Mouse (Mus musculus) midbrain, embryonic 11.5 days (tissue): ENCODE data around the gene Dhx33. TPM values are rescaled to one million over a fixed set of nuclear protein-coding genes. Genes with fewer than 3 reads are reported as not detected.

Experiments used
- ATAC-seq: fragments of 200-750 bp; cut with Nextera tagmentation; 2 replicates; pipeline ENCODE4 v1.8.0; 2017; ENCODE audit warnings: moderate TSS enrichment, moderate library complexity; ENCODE audit not compliant: low FRiP score
- DNase-seq: peaks from one replicate; pipeline ENCODE4 v3.0.0; 2015; ENCODE audit warnings: low spot score; ENCODE audit errors: missing footprints
- H3K27ac ChIP-seq: fragments of 300-500 bp; sonication (generic); 2 replicates; pipeline ENCODE4 v1.5.1; 2014; ENCODE audit warnings: low read depth, low read length
- H3K27me3 ChIP-seq: fragments of 300-500 bp; sonication (generic); 2 replicates; pipeline ENCODE4 v1.6.1; 2014; ENCODE audit warnings: mild to moderate bottlenecking, low read length, moderate library complexity, mixed read lengths; ENCODE audit not compliant: control insufficient read depth, insufficient read depth
- H3K36me3 ChIP-seq: fragments of 300-500 bp; sonication (generic); 2 replicates; pipeline ENCODE4 v1.6.1; 2014; ENCODE audit warnings: mild to moderate bottlenecking, low read length, moderate library complexity, mixed read lengths; ENCODE audit not compliant: control insufficient read depth, insufficient read depth
- H3K4me1 ChIP-seq: fragments of 300-500 bp; sonication (generic); 2 replicates; pipeline ENCODE4 v1.6.1; 2014; ENCODE audit warnings: low read length; ENCODE audit not compliant: control insufficient read depth, insufficient read depth
- H3K4me2 ChIP-seq: fragments of 300-500 bp; sonication (generic); 2 replicates; pipeline ENCODE4 v1.6.1; 2014; ENCODE audit warnings: mild to moderate bottlenecking, moderate library complexity
- H3K4me3 ChIP-seq: fragments of 300-500 bp; sonication (generic); 2 replicates; pipeline ENCODE4 v1.5.1; 2014; ENCODE audit warnings: low read depth, low read length
- H3K9ac ChIP-seq: fragments of 300-500 bp; sonication (generic); 2 replicates; pipeline ENCODE4 v1.6.1; 2014; ENCODE audit warnings: low read length
- H3K9me3 ChIP-seq: fragments of 300-500 bp; sonication (generic); 2 replicates; pipeline ENCODE4 v1.6.1; 2016; ENCODE audit warnings: low read length; ENCODE audit not compliant: control insufficient read depth
- WGBS: fragments of 180-500 bp; shearing (Covaris S2); extraction: QIAGEN DNeasy Blood & Tissue Kit; methylation state at CpG from one replicate; pipeline ENCODE4 v1.1.7; 2014; 5-methylcytosine and 5-hydroxymethylcytosine counted together
- polyA plus RNA-seq: library from polyadenylated mRNA; unstranded; fragments of >200 nt; fragmentation: Nextera tagmentation; extraction: Ambion mirVana; gene quantifications from 2 replicates; pipeline ENCODE4 v1.2.1, GENCODE M21; 2014

Gene Dhx33
- polyA plus RNA-seq, result 15.9 and 16.5 TPM in 2 replicates

DNA sequence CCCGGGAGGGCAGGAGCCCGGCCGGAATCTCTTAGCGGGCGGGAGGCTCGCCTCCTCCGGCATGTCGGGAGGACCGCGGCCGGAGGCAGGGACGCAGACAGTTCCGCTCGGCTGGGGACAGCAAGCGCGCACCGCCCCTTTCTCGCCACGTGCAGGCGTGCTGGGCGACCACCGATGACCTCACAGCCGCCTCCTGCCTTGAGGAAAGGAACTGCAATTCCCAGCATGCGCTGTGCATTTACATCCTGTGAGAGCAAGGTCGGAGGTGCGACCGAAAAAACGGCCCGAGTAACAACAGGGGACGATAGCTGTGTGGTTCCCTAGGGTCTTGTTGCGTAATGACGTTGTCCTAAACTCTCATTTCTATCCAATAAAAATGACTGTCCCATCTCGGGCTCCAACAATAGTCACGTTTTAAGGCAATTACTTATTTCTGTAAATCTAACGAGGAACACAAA is at the start of gene Dhx33:
Gene Dhx33 (minus strand): TSS at position 122 of the 458 bp plus-strand sequence.
- DNase-seq, result peak; percentile 99
- Histone ChIP-seq H3K9ac (peak within 1 kb of the TSS; percentile 75), H3K27me3 (no peaks in the 10 kb centered on the region), H3K27ac (peak within 1 kb of the TSS; percentile 9; the same call in 1 of the 2 replicates), H3K9me3 (no peaks in the 10 kb centered on the region), H3K4me2 (peak within 1 kb of the TSS; percentile 88), H3K4me3 (peak within 1 kb of the TSS; percentile 89), H3K4me1 (peaks cover 14% of the 10 kb centered on the region), H3K36me3 (0 out of 2 replicates have a peak, but pooled peaks cover 6% of the 10 kb centered on the region)
- ATAC-seq, result peak; percentile 99
- WGBS, result under 1% methylated on average over 33 of the region's 35 CpGs

DNA sequence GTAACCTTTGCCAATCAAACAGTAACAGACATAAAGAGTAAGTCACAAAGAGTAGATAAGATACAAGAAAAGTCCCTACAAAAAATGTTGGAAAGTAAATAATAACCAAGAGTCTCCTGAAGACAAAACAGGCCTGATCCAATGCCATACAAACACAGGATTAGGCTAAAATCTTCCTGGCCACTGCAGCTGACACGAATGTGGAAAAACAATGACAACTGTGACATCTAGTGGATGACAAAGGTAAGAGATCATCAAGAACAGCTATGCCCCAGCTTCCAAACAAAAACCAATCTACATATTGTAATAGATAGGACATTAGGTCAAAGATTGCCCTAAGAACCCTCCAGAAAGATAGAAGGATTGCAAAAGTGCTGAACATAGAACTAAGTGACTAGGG is 48.3 kb upstream of the Dhx33 start:
- H3K9ac ChIP-seq, result no peak overlapping the region
- H3K27ac ChIP-seq, result no peak overlapping the region
- H3K9me3 ChIP-seq, result no peaks in the 10 kb centered on the region
- no peak overlapping the region for H3K4me3 ChIP-seq
- ATAC-seq, result no peak
- whole genome bisulfite sequencing, result 0% methylated on average over 1 of the region's 1 CpGs
- no peaks in the 10 kb centered on the region for H3K4me1 ChIP-seq
- H3K4me2 ChIP-seq, result no peak overlapping the region
- H3K36me3 ChIP-seq, result no peaks in the 10 kb centered on the region
- no peak for DNase-seq
- H3K27me3 ChIP-seq, result no peaks in the 10 kb centered on the region

DNA sequence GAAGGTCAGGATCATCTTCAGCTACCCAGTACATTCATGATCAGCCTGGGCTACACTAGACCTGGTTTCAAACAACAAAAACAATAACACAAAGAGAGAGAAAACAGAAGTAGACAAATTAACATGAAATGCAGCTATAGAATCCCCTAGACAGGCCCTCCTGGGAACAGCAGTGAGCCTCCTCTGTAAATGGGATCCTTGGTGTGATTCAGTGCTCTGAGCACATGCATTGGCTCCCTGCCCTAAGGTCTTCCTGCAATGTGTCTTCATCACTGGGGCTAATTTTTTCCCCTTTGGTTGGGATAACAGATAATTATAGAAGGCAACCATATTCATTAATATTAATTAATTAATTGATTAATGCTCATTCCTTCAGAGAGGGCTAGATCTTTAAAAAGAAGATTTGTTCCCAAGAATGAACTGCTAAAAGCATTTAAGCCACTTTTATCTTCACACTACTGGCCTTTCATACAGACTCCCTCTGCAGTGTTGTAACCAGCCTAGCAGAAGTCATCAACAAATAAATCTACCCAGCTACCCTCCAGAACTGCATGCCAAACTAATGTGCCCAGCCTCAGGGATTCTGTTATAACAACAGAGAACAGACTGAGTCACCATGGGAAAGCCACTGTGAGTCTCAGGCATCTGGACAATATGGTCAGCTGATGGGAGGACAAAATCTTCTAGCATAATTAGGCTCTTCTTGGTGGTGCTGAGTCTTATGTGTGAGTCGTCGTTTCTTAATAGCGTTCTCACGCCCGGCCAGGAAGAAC is 35.5 kb upstream of the Dhx33 start:
- H3K36me3 ChIP-seq, result no peaks in the 10 kb centered on the region
- ATAC-seq (no peak), DNase-seq (no peak)
- H3K4me2 ChIP-seq, result no peak overlapping the region
- 97% methylated on average over 5 of the region's 5 CpGs for WGBS
- H3K9me3 ChIP-seq, result no peaks in the 10 kb centered on the region
- no peak overlapping the region for H3K27ac ChIP-seq
- no peaks in the 10 kb centered on the region for H3K4me1 ChIP-seq
- no peak overlapping the region for H3K9ac ChIP-seq
- no peak overlapping the region for H3K4me3 ChIP-seq
- H3K27me3 ChIP-seq, result no peaks in the 10 kb centered on the region

DNA sequence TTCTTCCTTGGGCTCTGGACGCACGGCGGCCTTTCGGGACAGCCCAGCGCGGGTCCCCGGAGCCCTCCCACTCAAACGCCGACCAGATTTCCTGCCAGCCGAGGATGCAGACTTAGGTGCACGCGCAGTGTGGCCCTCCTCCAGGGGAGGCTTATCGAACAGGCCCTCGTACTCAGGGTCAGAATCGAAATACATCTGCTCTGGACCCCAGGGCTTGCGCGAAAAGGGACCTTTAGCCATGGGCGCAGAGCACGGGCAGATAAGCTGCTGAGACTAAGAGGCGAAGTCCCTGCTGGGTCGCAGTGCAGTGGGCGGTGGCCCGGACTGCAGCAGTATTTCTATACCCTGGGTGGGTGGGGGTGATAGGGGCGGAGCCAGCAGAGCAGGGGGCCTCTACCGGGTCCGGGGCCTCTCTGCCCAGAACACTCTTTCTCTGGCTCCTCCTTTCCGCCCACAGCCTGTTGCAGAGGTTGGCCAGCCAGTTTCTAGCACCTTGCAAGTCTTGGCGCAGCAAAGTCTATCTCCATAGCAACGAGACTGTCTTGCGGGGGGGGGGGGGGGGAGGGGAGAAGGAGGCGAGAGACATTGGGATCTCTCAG is 29.0 kb upstream of the Dhx33 start, which contains the start of gene 6330403K07Rik:
Gene 6330403K07Rik (minus strand): TSS at position 351 of the 599 bp plus-strand sequence.
- Histone ChIP-seq H3K4me1 (peaks cover 11% of the 10 kb centered on the region), H3K36me3 (0 out of 2 replicates have a peak, but pooled peaks cover 3% of the 10 kb centered on the region), H3K4me2 (peak within 1 kb of the TSS; percentile 51), H3K4me3 (peak within 1 kb of the TSS; percentile 50), H3K9ac (peak within 1 kb of the TSS; percentile 75), H3K27ac (peak within 1 kb of the TSS; percentile 90), H3K9me3 (no peaks in the 10 kb centered on the region), H3K27me3 (no peaks in the 10 kb centered on the region; the same call in 1 of the 2 replicates)
- under 1% methylated on average over 30 of the region's 31 CpGs for WGBS
- ATAC-seq (peak; percentile 96), DNase-seq (peak; percentile 98)

DNA sequence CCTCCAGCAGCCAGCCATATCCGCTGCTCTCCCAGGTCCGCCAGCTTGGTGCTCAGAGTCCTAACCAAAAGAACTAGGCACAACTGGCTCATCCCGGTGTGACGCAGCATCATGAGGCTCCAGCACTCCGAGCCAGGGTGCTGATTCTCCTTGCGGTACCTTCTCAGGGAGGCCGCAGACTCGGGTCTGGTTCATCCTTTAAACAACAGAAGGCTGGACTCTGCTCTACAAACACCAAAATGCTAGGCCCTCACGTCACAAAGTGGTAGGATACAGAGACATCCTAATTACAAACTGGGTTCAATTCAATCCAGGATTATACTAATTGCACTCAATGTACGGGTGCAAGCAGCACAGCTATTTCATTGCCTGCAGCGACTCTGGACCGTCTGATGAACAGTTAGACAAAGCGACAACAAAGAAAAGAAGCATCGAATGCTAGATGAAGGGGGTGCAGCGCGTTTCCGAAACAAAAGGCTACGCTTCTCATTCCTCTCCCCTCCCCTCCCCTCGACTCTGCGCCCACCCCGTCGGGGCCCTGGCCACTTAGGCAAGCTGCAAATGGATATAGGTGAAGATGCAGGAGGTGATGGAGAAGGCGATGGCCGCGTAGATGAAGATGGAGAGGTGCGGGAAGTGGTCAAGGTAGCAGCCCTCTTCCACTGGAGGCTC is 28.4 kb upstream of the Dhx33 start:
- peaks cover 11% of the 10 kb centered on the region for H3K4me1 ChIP-seq
- peak overlapping the region; percentile 50 for H3K4me3 ChIP-seq
- H3K4me2 ChIP-seq, result peak overlapping the region; percentile 51
- WGBS, result 4% methylated on average over 26 of the region's 26 CpGs
- ATAC-seq, result peak; percentile 53
- H3K9ac ChIP-seq, result peak overlapping the region; percentile 75
- no peaks in the 10 kb centered on the region for H3K9me3 ChIP-seq
- peaks cover 5% of the 10 kb centered on the region; the same call in 1 of the 2 replicates for H3K36me3 ChIP-seq
- peak; percentile 94 for DNase-seq
- peak overlapping the region; percentile 90 for H3K27ac ChIP-seq
- no peaks in the 10 kb centered on the region; the same call in 1 of the 2 replicates for H3K27me3 ChIP-seq

DNA sequence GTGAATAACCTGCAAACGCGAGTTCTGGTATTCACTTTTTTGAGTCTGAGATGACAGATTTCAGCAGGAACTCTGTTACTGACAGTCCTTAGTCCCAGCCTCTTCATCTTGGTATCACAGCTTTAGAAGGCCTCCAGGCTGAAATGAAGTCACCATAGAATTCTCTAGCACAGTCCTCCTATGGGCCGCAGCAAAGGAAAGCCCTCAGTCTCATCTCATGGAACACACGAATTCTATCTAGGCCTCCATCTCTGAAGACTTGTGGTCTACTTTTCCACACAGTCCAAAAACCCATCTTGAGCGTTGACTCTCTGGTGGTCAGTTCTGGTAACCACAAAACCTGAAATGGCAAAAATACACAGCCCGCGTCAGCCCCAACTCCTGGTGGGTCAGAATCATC is 27.8 kb upstream of the Dhx33 start:
- H3K9ac ChIP-seq, result peak overlapping the region; percentile 75

DNA sequence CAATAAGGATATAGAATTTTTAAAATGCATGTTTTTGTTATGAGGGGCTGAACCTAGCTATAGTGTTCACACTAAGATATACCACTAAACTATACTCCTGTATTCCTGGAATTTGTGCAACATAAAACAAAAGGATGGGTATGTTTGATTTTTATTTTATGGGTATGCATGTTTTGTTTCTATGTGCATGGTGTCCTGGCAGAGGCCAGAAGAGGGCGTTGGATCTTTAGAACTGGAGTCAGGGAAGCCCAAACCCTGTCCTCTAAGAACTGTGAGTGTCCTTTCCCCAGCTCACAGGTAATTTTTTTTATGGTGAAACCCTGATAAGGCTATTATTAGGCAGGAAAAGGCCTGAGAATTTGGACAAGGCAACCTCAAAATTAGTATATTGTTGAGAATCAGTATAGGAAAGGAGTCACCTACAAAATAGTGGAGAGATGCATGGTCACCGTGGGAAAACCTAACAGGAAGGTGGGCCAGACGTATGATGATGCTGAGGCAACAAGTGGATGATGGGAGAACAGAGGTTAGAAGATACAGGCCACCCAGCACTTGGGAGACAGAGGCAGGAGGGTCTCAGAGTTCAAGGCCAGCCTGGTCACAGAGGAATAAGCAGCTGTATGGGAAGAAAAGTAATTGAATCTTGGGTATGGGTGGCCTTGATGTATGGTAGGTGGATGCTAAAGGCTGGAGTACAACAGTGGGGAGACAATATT is 25.3 kb upstream of the Dhx33 start:
- peaks cover 21% of the 10 kb centered on the region for H3K36me3 ChIP-seq
- no peak for ATAC-seq
- H3K9ac ChIP-seq, result no peak overlapping the region
- H3K27ac ChIP-seq, result no peak overlapping the region
- DNase-seq, result no peak
- WGBS, result 71% methylated on average over 3 of the region's 3 CpGs
- H3K9me3 ChIP-seq, result no peaks in the 10 kb centered on the region
- H3K27me3 ChIP-seq, result no peaks in the 10 kb centered on the region; the same call in 1 of the 2 replicates
- H3K4me3 ChIP-seq, result no peak overlapping the region
- peaks cover 11% of the 10 kb centered on the region for H3K4me1 ChIP-seq
- H3K4me2 ChIP-seq, result no peak overlapping the region

More for the DNA sequence above, 27.8 kb upstream of the Dhx33 start:
- peak overlapping the region; percentile 51 for H3K4me2 ChIP-seq
- no peaks in the 10 kb centered on the region; the same call in 1 of the 2 replicates for H3K27me3 ChIP-seq
- DNase-seq (peak; percentile 87), ATAC-seq (no peak)
- WGBS, result 66% methylated on average over 7 of the region's 7 CpGs
- H3K4me1 ChIP-seq, result peaks cover 11% of the 10 kb centered on the region
- H3K27ac ChIP-seq, result peak overlapping the region; percentile 90
- H3K9me3 ChIP-seq, result no peaks in the 10 kb centered on the region
- H3K36me3 ChIP-seq, result peaks cover 5% of the 10 kb centered on the region; the same call in 1 of the 2 replicates
- peak overlapping the region; percentile 50 for H3K4me3 ChIP-seq

DNA sequence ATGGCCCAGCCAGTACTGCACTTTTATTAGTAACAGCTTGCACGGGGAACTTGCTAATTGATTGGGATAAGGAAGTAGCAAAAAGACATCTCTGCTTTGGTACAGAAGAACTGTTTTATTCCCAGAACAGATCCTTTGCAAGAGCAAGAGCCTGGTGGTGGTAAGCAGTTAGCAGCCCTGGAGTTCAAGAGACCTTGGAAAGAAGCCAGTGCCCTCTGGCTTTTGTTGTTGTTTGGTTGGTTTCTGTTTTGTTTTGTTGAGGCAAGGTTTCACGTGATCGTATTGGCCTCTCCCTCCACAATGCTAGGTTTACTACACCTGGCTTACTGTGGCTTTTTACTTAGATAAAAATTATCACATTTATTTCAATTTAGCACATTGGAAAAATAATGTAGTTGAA is 24.0 kb upstream of the Dhx33 start:
- Histone ChIP-seq H3K9me3 (no peaks in the 10 kb centered on the region), H3K4me3 (no peak overlapping the region), H3K36me3 (peaks cover 21% of the 10 kb centered on the region), H3K9ac (no peak overlapping the region), H3K27me3 (no peaks in the 10 kb centered on the region; the same call in 1 of the 2 replicates), H3K27ac (no peak overlapping the region), H3K4me2 (no peak overlapping the region), H3K4me1 (peaks cover 11% of the 10 kb centered on the region)
- ATAC-seq (no peak), DNase-seq (no peak)
- 89% methylated on average over 3 of the region's 3 CpGs for WGBS
